In the genomic region with DNA sequence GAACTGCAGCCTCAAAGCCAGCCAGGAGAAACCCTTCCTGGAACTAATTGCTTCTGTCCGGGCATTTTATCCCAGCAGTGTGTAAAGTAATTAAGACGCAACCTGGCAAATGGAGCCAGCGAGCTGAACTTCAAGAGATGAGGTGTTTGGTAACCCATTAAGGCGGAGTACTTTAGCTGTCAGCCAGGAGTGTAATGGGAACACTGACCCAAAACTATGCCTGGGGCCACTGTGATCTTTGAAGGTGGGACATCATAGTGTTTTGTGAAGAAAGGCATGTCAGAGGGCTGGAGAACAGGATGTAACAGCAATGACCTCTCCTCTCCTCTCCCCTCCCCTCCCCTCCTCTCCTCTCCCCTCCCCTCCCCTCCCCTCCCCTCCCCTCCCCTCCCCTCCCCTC, we compare ENCODE assay signal across 13 mouse cellular contexts. TPM values are rescaled to one million over a fixed set of nuclear protein-coding genes. Genes with fewer than 3 reads are reported as not detected.
"Had no signal": no experiment of that assay in that cellular context is flagged by ENCODE, and none has a peak within 500 bp of the region (broad histone marks: within the 10 kb centered on the region; RNA-seq: fewer than 3 reads in every experiment).

No protein-coding gene starts in this region.

- H3K27me3 ChIP-seq: intestine, embryonic 15.5 days; liver, embryonic 13.5 days; lung, embryonic 15.5 days; midbrain, embryonic 13.5 days; neural tube, embryonic 12.5 days; stomach, embryonic 15.5 days had no signal

- ATAC-seq: intestine, embryonic 15.5 days; liver, postnatal 0 days; midbrain, embryonic 13.5 days had no signal

- H3K9me3 ChIP-seq: intestine, embryonic 15.5 days; limb, embryonic 12.5 days; liver, embryonic 13.5 days; lung, embryonic 15.5 days; midbrain, embryonic 13.5 days; neural tube, embryonic 12.5 days; stomach, embryonic 15.5 days had no signal

- DNase-seq: kidney, postnatal 14 days; liver, postnatal 0 days; right cerebral cortex, postnatal 4 days; thymus, postnatal 4 days had no signal

- H3K4me3 ChIP-seq: intestine, embryonic 15.5 days; left cerebral cortex, adult 2 months; limb, embryonic 12.5 days; liver, embryonic 13.5 days; lung, embryonic 15.5 days; midbrain, embryonic 13.5 days; myocyte; neural tube, embryonic 12.5 days; stomach, embryonic 15.5 days had no signal

- H3K4me2 ChIP-seq: intestine, embryonic 15.5 days; limb, embryonic 12.5 days; liver, embryonic 13.5 days; lung, embryonic 15.5 days; midbrain, embryonic 13.5 days; neural tube, embryonic 12.5 days; stomach, embryonic 15.5 days had no signal

- H3K36me3 ChIP-seq: intestine, embryonic 15.5 days; limb, embryonic 12.5 days; liver, embryonic 13.5 days; lung, embryonic 15.5 days; midbrain, embryonic 13.5 days; neural tube, embryonic 12.5 days; stomach, embryonic 15.5 days had no signal

- H3K9ac ChIP-seq: intestine, embryonic 15.5 days; limb, embryonic 12.5 days; liver, embryonic 13.5 days; liver, postnatal 0 days; lung, embryonic 15.5 days; midbrain, embryonic 13.5 days; neural tube, embryonic 12.5 days; stomach, embryonic 15.5 days had no signal

- H3K4me1 ChIP-seq: intestine, embryonic 15.5 days; limb, embryonic 12.5 days; liver, embryonic 13.5 days; lung, embryonic 15.5 days; midbrain, embryonic 13.5 days; neural tube, embryonic 12.5 days; stomach, embryonic 15.5 days had no signal

- H3K27ac ChIP-seq: intestine, embryonic 15.5 days; left cerebral cortex, adult 2 months; limb, embryonic 12.5 days; liver, embryonic 13.5 days; lung, embryonic 15.5 days; midbrain, embryonic 13.5 days; neural tube, embryonic 12.5 days; stomach, embryonic 15.5 days had no signal

RNA-seq across cellular contexts. Expression of gene Adgrd1, which starts 7.5 kb away (rescaled TPM):
- polyA plus RNA-seq: limb, embryonic 12.5 days had no signal
